Comparison of ENCODE assay signal across 9 mouse cellular contexts in genomic region chr1:31153793-31154349, GRCm38 (mm10). TPM values are rescaled to one million over a fixed set of nuclear protein-coding genes. Genes with fewer than 3 reads are reported as not detected.
DNase-seq lines count a peak whose midpoint lies in the region; ATAC-seq and TF ChIP-seq lines count a peak whose summit lies in the region.
"Had no signal": no experiment of that assay in that cellular context is flagged by ENCODE, and none has a peak within 500 bp of the region (broad histone marks: within the 10 kb centered on the region; RNA-seq: fewer than 3 reads in every experiment).

No protein-coding gene starts in this region.

- H3K27me3 ChIP-seq in E14TG2a.4 (ENCODE audit: insufficient read depth, low read length) = no peaks in the 10 kb centered on the region
- H3K27me3 ChIP-seq in embryonic facial prominence, embryonic 11.5 days (ENCODE audit: control insufficient read depth, insufficient read depth, low read length) = no peaks in the 10 kb centered on the region

- H3K4me3 ChIP-seq in E14TG2a.4 (replicated peaks; ENCODE audit: low read length) = no peak overlapping the region
- no peak overlapping the region for H3K4me3 ChIP-seq in embryonic facial prominence, embryonic 11.5 days (ENCODE audit: low read depth, low read length)
- H3K4me3 ChIP-seq in lung, adult 2 months (replicated peaks; ENCODE audit: extremely low read depth, low read depth, low read length) = no peak overlapping the region

- peak; percentile 65 for DNase-seq in adrenal gland, adult 2 months
- peak; percentile 70 for DNase-seq in embryonic facial prominence, embryonic 11.5 days (ENCODE audit: low spot score)
- DNase-seq in heart, postnatal 36 days = peak; percentile 49 to 51
- DNase-seq in kidney, postnatal 4 days = peak; percentile 64 to 74
- peak; percentile 43 for DNase-seq in lung, adult 2 months
- DNase-seq in ovary, postnatal 36 days (ENCODE audit: low spot score) = peak; percentile 26
- no peak for DNase-seq in spleen, adult 12 weeks (ENCODE audit: low spot score)

- H3K9ac ChIP-seq in embryonic facial prominence, embryonic 11.5 days (replicated peaks; ENCODE audit: low read length) = no peak overlapping the region

- WGBS in embryonic facial prominence, embryonic 11.5 days = 30% methylated on average over 7 of the region's 7 CpGs
- WGBS in lung, adult 2 months = 5% methylated on average over 7 of the region's 7 CpGs

- ATAC-seq in embryonic facial prominence, embryonic 11.5 days (replicated peaks; ENCODE audit: insufficient number of reproducible peaks, low FRiP score, low TSS enrichment, low read depth) = no peak

- no peak overlapping the region for H3K4me2 ChIP-seq in embryonic facial prominence, embryonic 11.5 days (ENCODE audit: low read depth, low read length)

- no peaks in the 10 kb centered on the region for H3K36me3 ChIP-seq in E14TG2a.4 (ENCODE audit: insufficient read depth, low read length)
- no peaks in the 10 kb centered on the region for H3K36me3 ChIP-seq in embryonic facial prominence, embryonic 11.5 days (replicated peaks; ENCODE audit: control insufficient read depth, insufficient read depth, low read depth, low read length)

- no peaks in the 10 kb centered on the region for H3K9me3 ChIP-seq in E14TG2a.4 (ENCODE audit: low read length)
- H3K9me3 ChIP-seq in embryonic facial prominence, embryonic 11.5 days (replicated peaks; ENCODE audit: control insufficient read depth, low read length) = no peaks in the 10 kb centered on the region

- TF ChIP-seq CTCF in E14TG2a.4 (conservative IDR thresholded peaks at IDR 0.05; ENCODE audit: low read length) = peak; percentile 70
- TF ChIP-seq CTCF in lung, adult 2 months (IDR thresholded peaks at IDR 0.05; ENCODE audit: insufficient read depth, low read length) = peak; percentile 84

- intact Hi-C loops in heart, postnatal 36 days (cut with DNase I) = loop anchor here (1.0 to 5.0 kb wide), 4 partner anchors 205 to 376 kb away; partner anchors contain the start of gene Phf3

- TF ChIP-seq POLR2A in lung, adult 2 months (IDR thresholded peaks at IDR 0.05; ENCODE audit: borderline replicate concordance, extremely low read depth, low read depth, low read length) = no peak

- no peaks in the 10 kb centered on the region for H3K4me1 ChIP-seq in E14TG2a.4 (replicated peaks; ENCODE audit: low read depth, low read length)
- H3K4me1 ChIP-seq in embryonic facial prominence, embryonic 11.5 days (ENCODE audit: control insufficient read depth, insufficient read depth, low read length) = peaks cover 4% of the 10 kb centered on the region; the same call in 1 of the 2 replicates
- H3K4me1 ChIP-seq in lung, adult 2 months (ENCODE audit: control insufficient read depth, insufficient read depth, low read length) = no peaks in the 10 kb centered on the region; the same call in 1 of the 2 replicates

- H3K27ac ChIP-seq in embryonic facial prominence, embryonic 11.5 days (replicated peaks; ENCODE audit: low read depth, low read length) = no peak overlapping the region

RNA-seq across cellular contexts. Expression of gene Lgsn, which starts 22.3 kb away (rescaled TPM):
- total RNA-seq in adrenal gland, adult 2 months (2021) = not detected
- not detected in 2 replicates for polyA plus RNA-seq in adrenal gland, adult 2 months (2012; rRNA removed)
- polyA plus RNA-seq in embryonic facial prominence, embryonic 11.5 days (2014; fragmentation: Nextera tagmentation; extraction: Ambion mirVana) = not detected in 2 replicates
- total RNA-seq in heart, postnatal 36 days (2021) = not detected
- 0.34 TPM in 1 of 2 replicates, not detected in the other for polyA plus RNA-seq in lung, adult 2 months (2012; rRNA removed)
- total RNA-seq: gastrocnemius, postnatal 4 days had no signal
